Mouse (Mus musculus) embryonic facial prominence, embryonic 11.5 days (tissue): ENCODE results near the gene Olfr1373. TPM values are rescaled to one million over a fixed set of nuclear protein-coding genes. Genes with fewer than 3 reads are reported as not detected.
"Not testable (repeated sequence)": the region's sequence is repeated elsewhere in the genome, so short reads cannot be mapped to it uniquely, and the experiment has no call there.

Experiments used
- ATAC-seq: fragments of 200-750 bp; cut with Nextera tagmentation; replicated peaks from 2 replicates; pipeline ENCODE4 v1.8.0; 2017; ENCODE audit warnings: low read depth; ENCODE audit not compliant: insufficient number of reproducible peaks, low FRiP score, low TSS enrichment
- DNase-seq: peaks from one replicate; pipeline ENCODE4 v3.0.0-alpha.2; 2015; ENCODE audit warnings: low spot score
- H3K27ac ChIP-seq: fragments of 300-500 bp; sonication (generic); replicated peaks from 2 replicates; pipeline ENCODE4 v1.5.1; 2014; ENCODE audit warnings: mild to moderate bottlenecking, low read depth, low read length, control low read depth
- H3K27me3 ChIP-seq: fragments of 300-500 bp; sonication (generic); 2 replicates; pipeline ENCODE4 v1.6.1; 2014; ENCODE audit warnings: mild to moderate bottlenecking, low read length, moderate library complexity, mixed read lengths; ENCODE audit not compliant: control insufficient read depth, insufficient read depth
- H3K36me3 ChIP-seq: fragments of 300-500 bp; sonication (generic); replicated peaks from 2 replicates; pipeline ENCODE4 v1.6.1; 2014; ENCODE audit warnings: low read depth, mild to moderate bottlenecking, low read length, moderate library complexity, mixed read lengths; ENCODE audit not compliant: control insufficient read depth, insufficient read depth
- H3K4me1 ChIP-seq: fragments of 300-500 bp; sonication (generic); 2 replicates; pipeline ENCODE4 v1.6.1; 2014; ENCODE audit warnings: low read length, mixed read lengths; ENCODE audit not compliant: control insufficient read depth, insufficient read depth
- H3K4me2 ChIP-seq: fragments of 300-500 bp; sonication (generic); 2 replicates; pipeline ENCODE4 v1.6.1; 2014; ENCODE audit warnings: low read depth, mild to moderate bottlenecking, control low read depth, low read length, moderate library complexity
- H3K4me3 ChIP-seq: fragments of 300-500 bp; sonication (generic); 2 replicates; pipeline ENCODE4 v1.5.1; 2014; ENCODE audit warnings: low read depth, low read length, control low read depth
- H3K9ac ChIP-seq: fragments of 300-500 bp; sonication (generic); replicated peaks from 2 replicates; pipeline ENCODE4 v1.6.1; 2014; ENCODE audit warnings: mild to moderate bottlenecking, control low read depth, low read length
- H3K9me3 ChIP-seq: fragments of 300-500 bp; sonication (generic); replicated peaks from 2 replicates; pipeline ENCODE4 v1.6.1; 2016; ENCODE audit warnings: mild to moderate bottlenecking, low read length, inconsistent platforms, mixed read lengths; ENCODE audit not compliant: control insufficient read depth
- WGBS: fragments of 180-500 bp; shearing (Covaris S2); extraction: QIAGEN DNeasy Blood & Tissue Kit; methylation state at CpG from one replicate; pipeline ENCODE4 v1.1.7; 2014; 5-methylcytosine and 5-hydroxymethylcytosine counted together
- polyA plus RNA-seq: library from polyadenylated mRNA; unstranded; fragments of >200 nt; fragmentation: Nextera tagmentation; extraction: Ambion mirVana; gene quantifications from 2 replicates; pipeline ENCODE4 v1.2.1, GENCODE M21; 2014

Olfr1373 gene
- polyA plus RNA-seq, 1 experiment from 2014 or later, result not detected

DNA sequence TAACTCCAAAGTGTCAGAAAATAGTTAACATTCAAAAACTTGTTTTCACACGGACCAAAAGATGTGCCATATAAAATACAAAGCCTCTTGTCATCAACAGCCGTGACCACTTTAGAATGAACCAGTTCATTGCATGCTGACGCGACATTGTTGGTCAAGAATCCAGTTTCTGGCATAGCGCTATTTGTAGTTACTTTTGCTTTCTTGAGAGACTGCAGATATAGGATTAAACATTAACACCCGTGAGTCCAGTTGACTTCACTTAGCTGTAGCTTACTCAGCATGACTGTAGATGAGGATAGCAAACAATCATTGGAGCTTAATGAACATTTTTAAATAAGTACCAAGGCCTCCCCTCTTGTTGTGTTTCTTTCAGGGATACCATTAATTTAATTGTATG lies 23.3 kb downstream of the Olfr1373 start:
- H3K9me3 ChIP-seq, result no peaks in the 10 kb centered on the region
- no peak overlapping the region for H3K4me3 ChIP-seq
- peaks cover 34% of the 10 kb centered on the region for H3K36me3 ChIP-seq
- ATAC-seq (no peak), DNase-seq (no peak)
- no peak overlapping the region for H3K27ac ChIP-seq
- WGBS, result 93% methylated on average over 6 of the region's 6 CpGs
- no peak overlapping the region for H3K4me2 ChIP-seq
- H3K9ac ChIP-seq, result no peak overlapping the region
- H3K27me3 ChIP-seq, result no peaks in the 10 kb centered on the region
- no peaks in the 10 kb centered on the region for H3K4me1 ChIP-seq

DNA sequence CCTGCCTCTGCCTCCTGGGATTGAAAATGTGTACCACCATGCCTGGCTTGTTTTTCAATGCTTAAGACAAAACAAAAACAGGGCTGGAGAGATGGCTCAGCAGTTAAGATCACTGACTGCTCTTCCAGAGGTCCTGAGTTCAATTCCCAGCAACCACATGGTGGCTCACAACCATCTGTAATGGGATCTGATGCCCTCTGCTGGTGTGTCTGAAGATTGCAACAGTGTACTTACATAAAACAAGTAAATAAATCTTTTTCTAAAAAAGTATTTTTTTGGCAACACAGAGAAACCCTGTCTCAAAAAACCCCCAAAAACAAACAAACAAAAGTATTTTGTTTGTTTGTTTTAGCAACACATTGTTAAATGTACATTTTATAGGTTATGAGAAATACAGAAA lies 24.9 kb downstream of the Olfr1373 start:
- DNase-seq, H3K9ac ChIP-seq, H3K27me3 ChIP-seq, H3K9me3 ChIP-seq, ATAC-seq, H3K4me3 ChIP-seq, H3K27ac ChIP-seq, H3K4me2 ChIP-seq, H3K4me1 ChIP-seq: not testable (repeated sequence)
- H3K36me3 ChIP-seq, result peaks cover 34% of the 10 kb centered on the region

DNA sequence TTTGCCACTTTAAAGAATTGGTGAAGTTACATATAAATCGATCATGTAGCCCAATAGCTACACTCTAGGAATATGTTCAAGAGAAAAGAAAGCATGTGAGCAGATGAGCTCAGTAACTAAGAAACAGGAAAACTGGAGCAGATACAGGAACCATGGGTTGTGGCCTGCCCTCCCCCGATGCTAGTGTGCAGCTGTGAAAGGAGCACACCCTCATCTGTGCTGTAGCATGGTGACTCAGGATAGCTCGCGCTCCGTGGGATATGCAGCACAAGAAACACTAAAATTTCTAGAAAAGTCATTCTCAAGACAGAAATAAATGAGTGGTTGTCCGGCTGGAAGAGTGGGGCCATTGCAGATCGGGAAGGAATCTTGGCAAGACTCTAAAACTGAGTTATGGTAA lies 28.2 kb downstream of the Olfr1373 start:
- H3K4me1 ChIP-seq, result no peaks in the 10 kb centered on the region
- H3K27me3 ChIP-seq, result no peaks in the 10 kb centered on the region
- no peak overlapping the region for H3K4me3 ChIP-seq
- DNase-seq (no peak), ATAC-seq (no peak)
- H3K4me2 ChIP-seq, result no peak overlapping the region
- no peak overlapping the region for H3K9ac ChIP-seq
- H3K27ac ChIP-seq, result no peak overlapping the region
- peaks cover 25% of the 10 kb centered on the region for H3K36me3 ChIP-seq
- 95% methylated on average over 7 of the region's 7 CpGs for WGBS
- H3K9me3 ChIP-seq, result no peaks in the 10 kb centered on the region

DNA sequence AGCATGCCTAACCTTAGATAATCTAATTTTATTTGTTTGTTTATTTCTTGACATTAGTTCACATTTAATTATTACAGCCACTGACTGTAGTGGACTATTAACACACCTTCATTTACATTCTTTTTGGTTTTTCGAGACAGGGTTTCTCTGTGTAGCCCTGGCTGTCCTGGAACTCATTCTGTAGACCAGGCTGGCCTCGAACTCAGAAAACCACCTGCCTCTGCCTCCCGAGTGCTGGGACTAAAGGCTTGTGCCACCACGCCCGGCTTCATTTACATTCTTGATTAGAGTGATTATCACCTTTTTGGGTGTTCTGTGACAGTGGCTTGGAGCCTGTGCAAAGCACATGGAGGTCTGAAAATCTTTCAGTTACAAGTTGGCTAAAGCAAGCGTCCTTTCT lies 29.2 kb downstream of the Olfr1373 start:
- not testable (repeated sequence) for H3K4me3 ChIP-seq, H3K9me3 ChIP-seq, H3K27ac ChIP-seq, H3K4me1 ChIP-seq, ATAC-seq, H3K9ac ChIP-seq, H3K4me2 ChIP-seq, H3K27me3 ChIP-seq, DNase-seq
- peaks cover 18% of the 10 kb centered on the region for H3K36me3 ChIP-seq
- 96% methylated on average over 6 of the region's 6 CpGs for WGBS

DNA sequence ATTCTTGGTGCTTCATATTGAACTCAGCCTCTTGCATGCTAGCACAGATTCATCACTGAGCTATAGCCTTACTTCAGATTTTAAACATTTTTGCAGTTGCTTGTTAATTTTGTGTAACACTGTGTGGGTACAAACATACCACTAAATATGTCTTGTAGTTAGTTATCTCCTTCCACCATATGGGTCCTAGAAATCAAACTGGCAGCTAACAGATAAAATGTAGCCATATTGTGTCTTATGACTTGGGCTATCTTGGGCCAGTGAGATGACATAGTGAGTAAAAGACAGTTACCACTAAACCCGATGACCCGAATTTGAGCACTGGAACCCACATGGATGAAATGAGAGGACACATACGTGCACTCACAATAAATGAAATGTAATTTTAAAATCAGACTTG lies 29.8 kb downstream of the Olfr1373 start:
- no peaks in the 10 kb centered on the region for H3K4me1 ChIP-seq
- peaks cover 17% of the 10 kb centered on the region for H3K36me3 ChIP-seq
- H3K27ac ChIP-seq, result no peak overlapping the region
- DNase-seq, result no peak
- H3K9me3 ChIP-seq, result no peaks in the 10 kb centered on the region
- H3K27me3 ChIP-seq, result no peaks in the 10 kb centered on the region
- H3K9ac ChIP-seq, result no peak overlapping the region
- ATAC-seq, result no peak
- no peak overlapping the region for H3K4me2 ChIP-seq
- no peak overlapping the region for H3K4me3 ChIP-seq
- 97% methylated on average over 3 of the region's 3 CpGs for WGBS

DNA sequence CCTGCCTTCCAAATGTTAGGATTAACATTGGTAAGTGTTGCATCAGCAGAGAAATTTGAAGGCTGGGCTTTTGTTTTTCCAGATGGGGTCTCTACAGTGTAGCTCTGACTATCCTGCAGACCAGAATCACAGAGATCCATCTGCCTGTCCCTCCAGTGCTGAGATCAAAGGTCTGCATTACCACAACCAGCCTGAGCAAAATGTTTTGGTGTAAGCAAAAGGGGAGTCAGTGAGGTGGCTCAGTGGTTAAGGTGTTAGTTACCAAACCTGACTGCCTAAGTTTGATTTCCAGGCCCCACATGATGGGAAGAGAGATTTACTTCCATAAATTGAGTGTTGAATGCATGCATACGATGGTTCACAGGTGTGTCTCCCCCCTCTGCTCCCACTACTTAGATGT lies 35.9 kb downstream of the Olfr1373 start:
- ATAC-seq (no peak), DNase-seq (no peak)
- WGBS, result 93% methylated on average over 1 of the region's 1 CpGs

DNA sequence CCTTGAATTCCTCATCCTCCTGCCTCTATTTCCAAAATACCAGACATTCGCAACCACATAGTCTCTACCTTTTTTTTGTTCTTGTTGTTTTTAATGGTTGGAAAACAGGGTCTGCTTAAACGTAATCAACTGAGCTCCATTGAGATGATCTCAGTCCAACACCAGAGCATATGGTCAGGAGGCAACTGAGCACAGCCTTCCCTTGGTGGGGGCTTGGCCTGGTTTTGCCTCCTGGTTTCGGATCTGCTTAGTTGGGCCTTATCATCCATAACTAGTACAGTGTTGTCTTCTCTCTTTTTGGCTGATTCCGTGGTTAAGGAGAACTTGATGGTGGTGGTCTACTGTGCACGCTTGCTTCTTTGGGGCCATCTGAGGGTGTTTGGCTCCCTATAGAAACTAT lies 36.5 kb downstream of the Olfr1373 start:
- Histone ChIP-seq H3K4me2 (no peak overlapping the region), H3K27me3 (no peaks in the 10 kb centered on the region), H3K27ac (no peak overlapping the region), H3K36me3 (no peaks in the 10 kb centered on the region), H3K9ac (no peak overlapping the region), H3K4me1 (no peaks in the 10 kb centered on the region), H3K9me3 (no peaks in the 10 kb centered on the region), H3K4me3 (no peak overlapping the region)
- WGBS, result 91% methylated on average over 5 of the region's 5 CpGs
- DNase-seq (no peak), ATAC-seq (no peak)

More for the DNA sequence above, 35.9 kb downstream of the Olfr1373 start:
- no peak overlapping the region for H3K4me2 ChIP-seq
- no peaks in the 10 kb centered on the region for H3K9me3 ChIP-seq
- no peaks in the 10 kb centered on the region for H3K4me1 ChIP-seq
- no peak overlapping the region for H3K27ac ChIP-seq
- H3K4me3 ChIP-seq, result no peak overlapping the region
- H3K27me3 ChIP-seq, result no peaks in the 10 kb centered on the region
- H3K9ac ChIP-seq, result no peak overlapping the region
- no peaks in the 10 kb centered on the region for H3K36me3 ChIP-seq

DNA sequence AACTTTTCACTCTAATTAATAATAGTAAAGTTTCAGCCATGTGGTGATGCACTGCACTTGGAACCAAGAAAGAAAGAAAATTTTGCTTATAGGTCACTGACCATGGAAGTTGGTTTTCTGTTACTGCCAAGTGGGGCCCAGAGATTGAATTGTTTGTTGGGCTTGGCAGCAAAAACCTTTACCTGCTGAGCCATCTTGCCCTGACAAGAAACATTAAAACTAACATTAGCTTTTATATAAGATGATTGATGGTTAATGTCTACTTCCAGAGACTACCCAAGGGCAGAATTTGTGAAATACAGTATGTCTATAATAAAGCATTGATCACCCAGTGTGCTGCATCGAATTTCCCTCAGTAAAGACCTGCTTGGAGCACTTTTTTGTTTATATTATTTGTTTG lies 38.9 kb downstream of the Olfr1373 start:
- H3K4me3 ChIP-seq, result no peak overlapping the region
- H3K9ac ChIP-seq, result no peak overlapping the region
- no peak for ATAC-seq
- H3K4me2 ChIP-seq, result no peak overlapping the region
- no peak for DNase-seq
- no peak overlapping the region for H3K27ac ChIP-seq
- no peaks in the 10 kb centered on the region for H3K4me1 ChIP-seq
- WGBS, result 95% methylated on average over 1 of the region's 1 CpGs
- no peaks in the 10 kb centered on the region for H3K36me3 ChIP-seq
- H3K9me3 ChIP-seq, result no peaks in the 10 kb centered on the region
- no peaks in the 10 kb centered on the region for H3K27me3 ChIP-seq
